Mouse (Mus musculus) liver, embryonic 12.5 days (tissue): ENCODE measurements around the gene Dnaaf3. TPM values are rescaled to one million over a fixed set of nuclear protein-coding genes. Genes with fewer than 3 reads are reported as not detected.
A peak's percentile ranks its signal among the peaks of the same experiment; 100 is the strongest.

Experiments used
- ATAC-seq: fragments of 200-750 bp; cut with Nextera tagmentation; 2 replicates; pipeline ENCODE4 v1.8.0; 2017; ENCODE audit warnings: moderate number of reproducible peaks, mild to moderate bottlenecking, moderate library complexity
- H3K27ac ChIP-seq: fragments of 300-500 bp; sonication (generic); 2 replicates; pipeline ENCODE4 v1.5.1; 2016; ENCODE audit warnings: mild to moderate bottlenecking
- H3K27me3 ChIP-seq: fragments of 300-500 bp; sonication (generic); replicated peaks from 2 replicates; pipeline ENCODE4 v1.6.1; 2016; ENCODE audit warnings: mild to moderate bottlenecking, moderate library complexity
- H3K36me3 ChIP-seq: fragments of 300-500 bp; sonication (generic); 2 replicates; pipeline ENCODE4 v1.6.1; 2016; ENCODE audit warnings: mild to moderate bottlenecking, moderate library complexity
- H3K4me1 ChIP-seq: fragments of 300-500 bp; sonication (generic); 2 replicates; pipeline ENCODE4 v1.6.1; 2016
- H3K4me2 ChIP-seq: fragments of 300-500 bp; sonication (generic); 2 replicates; pipeline ENCODE4 v1.6.1; 2016; ENCODE audit warnings: mild to moderate bottlenecking, moderate library complexity
- H3K4me3 ChIP-seq: fragments of 300-500 bp; sonication (generic); 2 replicates; pipeline ENCODE4 v1.5.1; 2016; ENCODE audit warnings: mild to moderate bottlenecking, moderate library complexity
- H3K9ac ChIP-seq: fragments of 300-500 bp; sonication (generic); 2 replicates; pipeline ENCODE4 v1.6.1; 2016; ENCODE audit warnings: mild to moderate bottlenecking, moderate library complexity
- H3K9me3 ChIP-seq: fragments of 300-500 bp; sonication (generic); replicated peaks from 2 replicates; pipeline ENCODE4 v1.6.1; 2016; ENCODE audit warnings: mild to moderate bottlenecking, moderate library complexity
- WGBS: fragments of 180-500 bp; shearing (Covaris S2); methylation state at CpG from one replicate; pipeline ENCODE4 v1.1.7; 2016; ENCODE audit not compliant: insufficient replicate concordance; 5-methylcytosine and 5-hydroxymethylcytosine counted together
- polyA plus RNA-seq: library from polyadenylated mRNA; unstranded; fragments of >200 nt; fragmentation: Nextera tagmentation; extraction: Ambion mirVana; gene quantifications from 2 replicates; pipeline ENCODE4 v1.2.1, GENCODE M21; 2016

Dnaaf3 gene
- polyA plus RNA-seq, 1 experiment from 2014 or later = 0.24 TPM

GRCm38 (mm10) chr7:4503858-4504257 is 28.4 kb downstream of the Dnaaf3 start:
- Histone ChIP-seq H3K4me3 (no peak overlapping the region), H3K27ac (peak overlapping the region; percentile 78), H3K9me3 (no peaks in the 10 kb centered on the region), H3K4me1 (peaks cover 76% of the 10 kb centered on the region), H3K9ac (no peak overlapping the region), H3K27me3 (no peaks in the 10 kb centered on the region), H3K4me2 (no peak overlapping the region), H3K36me3 (peaks cover 8% of the 10 kb centered on the region; the same call in 1 of the 2 replicates)
- ATAC-seq = no peak
- 52% methylated on average over 5 of the region's 5 CpGs for WGBS

DNA sequence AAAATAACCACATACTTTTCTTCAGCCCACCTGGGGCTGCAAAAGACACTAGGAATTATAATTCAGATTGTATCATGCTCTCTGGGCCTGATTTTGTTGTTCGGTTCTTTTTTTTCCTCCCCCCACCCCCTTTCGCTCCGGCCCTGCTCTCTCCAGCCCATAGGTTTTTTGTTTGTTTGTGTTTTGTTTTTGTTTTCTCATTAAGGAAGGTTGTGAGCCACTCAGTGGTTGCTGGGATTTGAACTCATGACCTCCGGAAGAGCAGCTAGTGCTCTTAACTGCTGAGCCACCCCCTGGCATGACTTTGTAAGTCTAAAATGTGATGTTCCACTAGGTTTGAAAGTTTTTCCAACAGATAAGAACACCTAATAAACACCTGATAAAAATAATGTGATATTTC is 29.2 kb downstream of the Dnaaf3 start:
- ATAC-seq = no peak
- H3K27me3 ChIP-seq = no peaks in the 10 kb centered on the region
- no peaks in the 10 kb centered on the region for H3K9me3 ChIP-seq
- H3K27ac ChIP-seq = peak overlapping the region; percentile 91
- H3K36me3 ChIP-seq = peaks cover 11% of the 10 kb centered on the region
- WGBS = 63% methylated on average over 4 of the region's 4 CpGs
- no peak overlapping the region for H3K9ac ChIP-seq
- no peak overlapping the region for H3K4me3 ChIP-seq
- peaks cover 76% of the 10 kb centered on the region for H3K4me1 ChIP-seq
- peak overlapping the region; percentile 77 for H3K4me2 ChIP-seq

GRCm38 (mm10) chr7:4502421-4503090 is 29.7 kb downstream of the Dnaaf3 start:
- peak overlapping the region; percentile 77 for H3K4me2 ChIP-seq
- H3K9ac ChIP-seq = peak overlapping the region; percentile 95
- peak; percentile 4; the same call in 1 of the 2 replicates for ATAC-seq
- peaks cover 16% of the 10 kb centered on the region for H3K36me3 ChIP-seq
- H3K27me3 ChIP-seq = no peaks in the 10 kb centered on the region
- H3K9me3 ChIP-seq = no peaks in the 10 kb centered on the region
- peaks cover 74% of the 10 kb centered on the region for H3K4me1 ChIP-seq
- peak overlapping the region; percentile 93 for H3K4me3 ChIP-seq
- WGBS = 6% methylated on average over 14 of the region's 14 CpGs
- H3K27ac ChIP-seq = peak overlapping the region; percentile 91

DNA sequence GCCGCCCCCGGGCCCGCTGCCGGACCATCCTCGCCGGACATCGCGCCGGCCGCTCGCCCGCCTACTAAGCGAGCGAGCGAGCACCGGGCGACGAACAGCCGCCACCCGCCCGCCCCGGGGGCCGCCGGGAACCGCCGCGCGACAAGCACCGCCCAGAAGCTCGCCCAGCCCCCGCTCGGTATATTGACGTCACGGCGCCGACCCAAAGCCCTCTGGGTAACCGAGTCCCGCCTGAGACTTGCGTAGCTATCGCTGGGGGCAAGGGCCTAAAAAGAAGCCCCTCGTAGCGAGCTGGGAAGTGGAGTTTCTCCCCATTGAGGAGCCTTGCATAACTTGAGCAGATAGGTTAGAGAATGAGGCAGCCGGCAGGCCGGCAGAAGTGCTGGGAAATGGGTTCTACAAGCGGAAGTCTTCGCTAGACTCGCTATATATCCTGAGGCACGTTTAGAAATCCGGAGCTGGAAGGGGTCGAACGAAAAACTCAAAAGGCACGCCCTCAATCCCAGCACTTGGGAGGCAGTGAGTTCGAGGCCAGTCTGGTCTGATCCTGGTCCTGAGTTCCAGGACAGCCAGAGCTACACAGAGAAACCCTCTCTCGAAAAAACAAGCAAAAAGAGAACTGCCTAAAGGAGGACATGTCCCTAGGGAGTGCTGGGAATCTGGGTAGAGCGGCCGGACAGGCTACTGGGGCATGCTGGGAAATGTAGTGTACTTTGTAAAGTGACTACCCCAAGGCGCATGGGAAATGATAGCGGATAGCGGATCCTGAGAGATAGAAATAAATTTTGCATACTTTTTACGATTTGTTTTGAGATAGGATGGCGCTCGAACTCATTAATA is 30.5 kb downstream of the Dnaaf3 start, which contains the start of gene Ppp1r12c:
TSS of gene Ppp1r12c (minus strand) at position 123 of the 840 bp plus-strand sequence.
- under 1% methylated on average over 62 of the region's 62 CpGs for WGBS
- ATAC-seq = peak; percentile 89
- H3K27ac ChIP-seq = peak within 1 kb of the TSS; percentile 91
- H3K27me3 ChIP-seq = no peaks in the 10 kb centered on the region
- H3K4me1 ChIP-seq = peaks cover 73% of the 10 kb centered on the region
- H3K4me2 ChIP-seq = peak within 1 kb of the TSS; percentile 77
- peak within 1 kb of the TSS; percentile 95 for H3K9ac ChIP-seq
- H3K36me3 ChIP-seq = peaks cover 24% of the 10 kb centered on the region
- peak within 1 kb of the TSS; percentile 93 for H3K4me3 ChIP-seq
- no peaks in the 10 kb centered on the region for H3K9me3 ChIP-seq

DNA sequence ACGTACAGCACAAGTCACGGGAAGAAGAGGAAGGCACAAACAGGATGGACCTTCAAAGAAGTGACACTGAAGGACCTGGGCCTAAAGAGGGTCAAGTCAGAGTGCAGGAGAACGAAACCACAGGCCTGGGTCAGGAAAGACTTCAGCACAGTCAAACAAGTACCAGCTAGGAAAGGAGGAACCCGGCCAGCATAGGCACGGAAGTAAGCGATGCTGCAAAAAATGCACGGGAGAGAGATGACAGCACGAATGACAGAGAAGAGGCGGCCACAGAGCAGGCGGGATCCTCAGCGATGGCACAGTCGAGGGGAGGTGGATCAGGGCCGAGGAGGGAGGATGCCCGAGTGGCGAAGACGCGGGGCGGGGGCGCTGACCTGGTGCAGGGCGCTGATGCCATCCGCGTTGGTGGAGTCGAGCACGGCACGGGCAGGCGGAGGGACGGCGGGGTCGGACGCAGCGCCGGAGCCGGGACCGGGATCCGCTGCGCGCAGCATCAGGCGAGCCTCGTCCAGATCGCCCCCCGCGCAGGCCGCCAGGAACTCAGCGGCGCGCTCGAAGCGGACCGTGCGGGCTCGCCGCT is 31.3 kb downstream of the Dnaaf3 start:
- Histone ChIP-seq H3K9ac (peak overlapping the region; percentile 95), H3K4me2 (peak overlapping the region; percentile 77), H3K36me3 (peaks cover 32% of the 10 kb centered on the region), H3K4me3 (peak overlapping the region; percentile 93), H3K27me3 (no peaks in the 10 kb centered on the region), H3K4me1 (peaks cover 70% of the 10 kb centered on the region), H3K9me3 (no peaks in the 10 kb centered on the region), H3K27ac (peak overlapping the region; percentile 91)
- 0% methylated on average over 49 of the region's 52 CpGs for WGBS
- peak; percentile 65 for ATAC-seq

DNA sequence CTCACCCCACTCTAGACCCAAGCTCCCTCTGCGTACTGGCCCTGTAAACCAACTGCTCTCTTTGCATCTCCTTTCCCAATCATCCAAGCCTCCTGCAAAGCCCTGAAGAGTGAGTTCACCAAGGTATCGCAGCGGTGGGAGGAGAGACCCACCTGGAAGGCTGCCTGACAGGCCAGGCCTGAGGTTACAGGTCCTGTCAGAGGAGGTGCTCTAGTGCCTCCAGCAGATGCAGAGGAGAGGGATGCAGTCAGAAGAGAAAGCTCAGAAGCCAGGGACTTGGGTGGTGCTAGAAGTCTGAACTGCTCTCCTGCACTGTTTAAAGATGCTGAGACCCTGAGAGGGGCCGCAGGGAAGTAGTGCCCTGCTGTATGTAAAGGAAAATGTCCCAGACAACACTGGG is 33.2 kb downstream of the Dnaaf3 start:
- H3K27me3 ChIP-seq = no peaks in the 10 kb centered on the region
- 87% methylated on average over 4 of the region's 4 CpGs for WGBS
- peaks cover 69% of the 10 kb centered on the region for H3K4me1 ChIP-seq
- no peak overlapping the region for H3K4me3 ChIP-seq
- H3K9ac ChIP-seq = peak overlapping the region; percentile 95
- H3K4me2 ChIP-seq = peak overlapping the region; percentile 77
- H3K36me3 ChIP-seq = peaks cover 51% of the 10 kb centered on the region
- H3K27ac ChIP-seq = no peak overlapping the region
- no peak for ATAC-seq
- H3K9me3 ChIP-seq = no peaks in the 10 kb centered on the region

- H3K27me3 ChIP-seq = no peaks in the 10 kb centered on the region
- H3K9ac ChIP-seq = peak overlapping the region; percentile 95; the same call in 1 of the 2 replicates
- ATAC-seq = no peak
- no peaks in the 10 kb centered on the region for H3K9me3 ChIP-seq
- H3K4me1 ChIP-seq = peaks cover 72% of the 10 kb centered on the region
- H3K27ac ChIP-seq = no peak overlapping the region
- H3K4me3 ChIP-seq = no peak overlapping the region
- H3K4me2 ChIP-seq = peak overlapping the region; percentile 77
- WGBS = 54% methylated on average over 9 of the region's 9 CpGs
- peaks cover 59% of the 10 kb centered on the region for H3K36me3 ChIP-seq
Measured at GRCm38 (mm10) chr7:4498251-4498650, 34.0 kb downstream of the Dnaaf3 start.

- no peaks in the 10 kb centered on the region for H3K27me3 ChIP-seq
- peaks cover 72% of the 10 kb centered on the region for H3K4me1 ChIP-seq
- no peak overlapping the region for H3K4me3 ChIP-seq
- H3K36me3 ChIP-seq = peaks cover 68% of the 10 kb centered on the region
- H3K9me3 ChIP-seq = no peaks in the 10 kb centered on the region
- H3K4me2 ChIP-seq = no peak overlapping the region
- H3K9ac ChIP-seq = no peak overlapping the region
- 86% methylated on average over 9 of the region's 9 CpGs for WGBS
- H3K27ac ChIP-seq = no peak overlapping the region
- no peak for ATAC-seq
Measured at GRCm38 (mm10) chr7:4497271-4497903, 34.9 kb downstream of the Dnaaf3 start.

DNA sequence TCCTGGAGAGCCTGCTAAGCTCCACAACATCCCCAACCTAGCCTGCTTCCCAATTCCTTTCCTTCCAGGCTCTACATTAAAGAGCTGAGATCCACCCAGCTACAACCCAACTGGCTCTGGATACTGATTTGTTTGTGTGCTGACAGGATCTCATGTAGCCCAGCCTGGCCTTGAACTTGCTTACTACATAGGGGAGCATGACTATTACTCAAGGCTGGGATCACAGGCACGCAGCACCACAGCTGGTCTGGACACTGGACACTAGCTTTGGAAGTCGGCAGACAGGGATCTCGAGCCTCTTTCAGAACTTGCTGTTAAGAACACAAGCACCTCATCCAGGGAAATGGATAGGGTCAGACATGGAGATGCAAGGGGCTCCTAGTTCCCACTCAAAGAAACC is 35.8 kb downstream of the Dnaaf3 start:
- no peak for ATAC-seq
- Histone ChIP-seq H3K36me3 (peaks cover 77% of the 10 kb centered on the region), H3K9me3 (no peaks in the 10 kb centered on the region), H3K4me1 (peaks cover 80% of the 10 kb centered on the region), H3K4me3 (no peak overlapping the region), H3K4me2 (no peak overlapping the region), H3K27me3 (no peaks in the 10 kb centered on the region), H3K9ac (no peak overlapping the region), H3K27ac (no peak overlapping the region)
- 86% methylated on average over 3 of the region's 3 CpGs for WGBS

- 19% methylated on average over 1 of the region's 1 CpGs for WGBS
- Histone ChIP-seq H3K9me3 (no peaks in the 10 kb centered on the region), H3K36me3 (peaks cover 91% of the 10 kb centered on the region), H3K4me3 (no peak overlapping the region), H3K27ac (0 out of 2 replicates have a peak overlapping the region, but pooled peaks have one; percentile 17), H3K4me2 (0 out of 2 replicates have a peak overlapping the region, but pooled peaks have one; percentile 2), H3K4me1 (peaks cover 76% of the 10 kb centered on the region), H3K27me3 (no peaks in the 10 kb centered on the region), H3K9ac (peak overlapping the region; percentile 12; the same call in 1 of the 2 replicates)
- peak; percentile 63 for ATAC-seq
Measured at GRCm38 (mm10) chr7:4493991-4494390, 38.3 kb downstream of the Dnaaf3 start.
